ENCODE assay signal across 9 mouse cellular contexts in genomic region chr17:70521971-70522370, GRCm38 (mm10).
DNase-seq lines count a peak whose midpoint lies in the region; ATAC-seq lines count a peak whose summit lies in the region.
"Had no signal": no experiment of that assay in that cellular context is flagged by ENCODE, and none has a peak within 500 bp of the region (broad histone marks: within the 10 kb centered on the region; RNA-seq: fewer than 3 reads in every experiment).

No protein-coding gene starts in this region.

- no peak for DNase-seq in heart, adult 18-20 months
- peak; percentile 49 for DNase-seq in forebrain, embryonic 14.5 days (ENCODE audit: low spot score)
- DNase-seq in gastrocnemius, postnatal 10 days, result no peak
- DNase-seq in adrenal gland, postnatal 14 days, result no peak

- H3K27ac ChIP-seq in heart, embryonic 15.5 days, result no peak overlapping the region
- H3K27ac ChIP-seq in forebrain, embryonic 14.5 days (ENCODE audit: low read depth, low read length), result no peak overlapping the region
- H3K27ac ChIP-seq in limb, embryonic 13.5 days, result no peak overlapping the region

- H3K4me2 ChIP-seq in heart, embryonic 15.5 days, result peak overlapping the region; percentile 36; the same call in 1 of the 2 replicates
- peak overlapping the region; percentile 4; the same call in 1 of the 2 replicates for H3K4me2 ChIP-seq in forebrain, embryonic 14.5 days (ENCODE audit: low read length)
- H3K4me2 ChIP-seq in limb, embryonic 13.5 days (replicated peaks), result peak overlapping the region; percentile 45

- no peak overlapping the region for H3K9ac ChIP-seq in heart, embryonic 15.5 days
- H3K9ac ChIP-seq in forebrain, embryonic 14.5 days (ENCODE audit: low read length), result 0 out of 2 replicates have a peak overlapping the region, but pooled peaks have one; percentile 13
- 0 out of 2 replicates have a peak overlapping the region, but pooled peaks have one; percentile 14 for H3K9ac ChIP-seq in limb, embryonic 13.5 days

- no peaks in the 10 kb centered on the region; the same call in 1 of the 2 replicates for H3K4me1 ChIP-seq in heart, embryonic 15.5 days (replicated peaks)
- H3K4me1 ChIP-seq in forebrain, embryonic 14.5 days (ENCODE audit: control insufficient read depth, insufficient read depth, low read length), result 0 out of 2 replicates have a peak, but pooled peaks cover 4% of the 10 kb centered on the region
- peaks cover 7% of the 10 kb centered on the region for H3K4me1 ChIP-seq in limb, embryonic 13.5 days

- H3K9me3 ChIP-seq in heart, embryonic 15.5 days (replicated peaks), result no peaks in the 10 kb centered on the region
- no peaks in the 10 kb centered on the region for H3K9me3 ChIP-seq in forebrain, embryonic 14.5 days (replicated peaks; ENCODE audit: control insufficient read depth, low read length)
- H3K9me3 ChIP-seq in limb, embryonic 13.5 days, result no peaks in the 10 kb centered on the region

- H3K27me3 ChIP-seq in heart, embryonic 15.5 days, result no peaks in the 10 kb centered on the region; the same call in 1 of the 2 replicates
- H3K27me3 ChIP-seq in forebrain, embryonic 14.5 days (replicated peaks; ENCODE audit: control insufficient read depth, insufficient read depth, low read length), result no peaks in the 10 kb centered on the region
- H3K27me3 ChIP-seq in limb, embryonic 13.5 days, result no peaks in the 10 kb centered on the region

- no peak for ATAC-seq in heart, embryonic 15.5 days (replicated peaks; ENCODE audit: insufficient number of reproducible peaks, insufficient read depth, low FRiP score, low read depth)
- peak; percentile 77; the same call in 1 of the 2 replicates for ATAC-seq in cerebellum, adult (ENCODE audit: insufficient number of reproducible peaks, low FRiP score, low TSS enrichment)
- ATAC-seq in forebrain, embryonic 14.5 days, result no peak
- ATAC-seq in limb, embryonic 13.5 days (ENCODE audit: low FRiP score, low read depth), result no peak
- ATAC-seq in erythroid progenitor cell, adult 5-6 weeks (replicated peaks; ENCODE audit: low FRiP score, poor library complexity, severe bottlenecking), result no peak

- no peaks in the 10 kb centered on the region for H3K36me3 ChIP-seq in heart, embryonic 15.5 days
- H3K36me3 ChIP-seq in forebrain, embryonic 14.5 days (ENCODE audit: control insufficient read depth, insufficient read depth, low read length), result no peaks in the 10 kb centered on the region
- no peaks in the 10 kb centered on the region for H3K36me3 ChIP-seq in limb, embryonic 13.5 days

- no peak overlapping the region for H3K4me3 ChIP-seq in heart, embryonic 15.5 days
- H3K4me3 ChIP-seq in forebrain, embryonic 14.5 days (ENCODE audit: low read depth, low read length), result 0 out of 2 replicates have a peak overlapping the region, but pooled peaks have one; percentile 1
- peak overlapping the region; percentile 23 for H3K4me3 ChIP-seq in limb, embryonic 13.5 days
- H3K4me3 ChIP-seq: erythroblast, embryonic 14.5 days had no signal

- WGBS in heart, embryonic 15.5 days, result 40% methylated on average over 11 of the region's 11 CpGs
- 52% methylated on average over 11 of the region's 11 CpGs for WGBS in forebrain, embryonic 14.5 days
- WGBS in limb, embryonic 13.5 days, result 44% methylated on average over 11 of the region's 11 CpGs
